Mouse (Mus musculus): ENCODE measurements around the gene Olfr470. TPM values are rescaled to one million over a fixed set of nuclear protein-coding genes. Genes with fewer than 3 reads are reported as not detected.

Olfr470 gene
- polyA plus RNA-seq (2015; fragmentation: Nextera tagmentation; extraction: Ambion mirVana), result not detected in 2 replicates

GRCm38 (mm10) chr7:107847390-107847789, at the start of gene Olfr470:
TSS of gene Olfr470 (minus strand) at chr7:107847490.

GRCm38 (mm10) chr7:107825441-107825840, 21.8 kb downstream of the Olfr470 start, which contains the start of gene Olfr469:
TSS of gene Olfr469 (minus strand) at chr7:107825541.

GRCm38 (mm10) chr7:107811963-107812362, 35.3 kb downstream of the Olfr470 start, which contains the start of gene Olfr467:
TSS of gene Olfr467 (plus strand) at chr7:107812263.

GRCm38 (mm10) chr7:107801108-107801507, 46.2 kb downstream of the Olfr470 start, which contains the start of gene Ovch2:
TSS of gene Ovch2 (minus strand) at chr7:107801208.

Other genes with a start within 250 kb of the Olfr470 start
- not detected in 2 replicates for gene 5330417H12Rik, start 222.3 kb downstream of the Olfr470 start, polyA plus RNA-seq (2015; fragmentation: Nextera tagmentation; extraction: Ambion mirVana)
- gene Cyb5r2, start 89.5 kb downstream of the Olfr470 start, polyA plus RNA-seq (2015; fragmentation: Nextera tagmentation; extraction: Ambion mirVana), result 0.22 and 0.46 TPM in 2 replicates
- not detected in 2 replicates for gene Ovch2, start 46.3 kb downstream of the Olfr470 start, polyA plus RNA-seq (2015; fragmentation: Nextera tagmentation; extraction: Ambion mirVana)
- not detected in 2 replicates for gene Olfr467, start 35.2 kb downstream of the Olfr470 start, polyA plus RNA-seq (2015; fragmentation: Nextera tagmentation; extraction: Ambion mirVana)
- not detected in 2 replicates for gene Olfr469, start 21.9 kb downstream of the Olfr470 start, polyA plus RNA-seq (2015; fragmentation: Nextera tagmentation; extraction: Ambion mirVana)
- not detected in 2 replicates for gene Olfr472, start 50.4 kb upstream of the Olfr470 start, polyA plus RNA-seq (2015; fragmentation: Nextera tagmentation; extraction: Ambion mirVana)
- not detected in 2 replicates for gene Olfr473, start 83.0 kb upstream of the Olfr470 start, polyA plus RNA-seq (2015; fragmentation: Nextera tagmentation; extraction: Ambion mirVana)
- gene Olfr474, start 107.2 kb upstream of the Olfr470 start, polyA plus RNA-seq (2015; fragmentation: Nextera tagmentation; extraction: Ambion mirVana), result not detected in 2 replicates
- gene Olfr476, start 117.3 kb upstream of the Olfr470 start, polyA plus RNA-seq (2015; fragmentation: Nextera tagmentation; extraction: Ambion mirVana), result not detected in 2 replicates
- gene Olfr477, start 139.2 kb upstream of the Olfr470 start, polyA plus RNA-seq (2015; fragmentation: Nextera tagmentation; extraction: Ambion mirVana), result not detected in 2 replicates
- gene Olfr478, start 186.5 kb upstream of the Olfr470 start, polyA plus RNA-seq (2015; fragmentation: Nextera tagmentation; extraction: Ambion mirVana), result not detected in 2 replicates
- not detected in 2 replicates for gene Olfr479, start 203.2 kb upstream of the Olfr470 start, polyA plus RNA-seq (2015; fragmentation: Nextera tagmentation; extraction: Ambion mirVana)
- gene Olfr480, start 219.9 kb upstream of the Olfr470 start, polyA plus RNA-seq (2015; fragmentation: Nextera tagmentation; extraction: Ambion mirVana), result not detected in 2 replicates
- gene Olfr481, start 232.4 kb upstream of the Olfr470 start, polyA plus RNA-seq (2015; fragmentation: Nextera tagmentation; extraction: Ambion mirVana), result not detected in 2 replicates